Mouse (Mus musculus): ENCODE measurements around the gene Frmd3. TPM values are rescaled to one million over a fixed set of nuclear protein-coding genes. Genes with fewer than 3 reads are reported as not detected.

Gene Frmd3
- not detected in 2 replicates for polyA plus RNA-seq (2012; ENCODE audit: insufficient read depth, low replicate concordance)

DNA sequence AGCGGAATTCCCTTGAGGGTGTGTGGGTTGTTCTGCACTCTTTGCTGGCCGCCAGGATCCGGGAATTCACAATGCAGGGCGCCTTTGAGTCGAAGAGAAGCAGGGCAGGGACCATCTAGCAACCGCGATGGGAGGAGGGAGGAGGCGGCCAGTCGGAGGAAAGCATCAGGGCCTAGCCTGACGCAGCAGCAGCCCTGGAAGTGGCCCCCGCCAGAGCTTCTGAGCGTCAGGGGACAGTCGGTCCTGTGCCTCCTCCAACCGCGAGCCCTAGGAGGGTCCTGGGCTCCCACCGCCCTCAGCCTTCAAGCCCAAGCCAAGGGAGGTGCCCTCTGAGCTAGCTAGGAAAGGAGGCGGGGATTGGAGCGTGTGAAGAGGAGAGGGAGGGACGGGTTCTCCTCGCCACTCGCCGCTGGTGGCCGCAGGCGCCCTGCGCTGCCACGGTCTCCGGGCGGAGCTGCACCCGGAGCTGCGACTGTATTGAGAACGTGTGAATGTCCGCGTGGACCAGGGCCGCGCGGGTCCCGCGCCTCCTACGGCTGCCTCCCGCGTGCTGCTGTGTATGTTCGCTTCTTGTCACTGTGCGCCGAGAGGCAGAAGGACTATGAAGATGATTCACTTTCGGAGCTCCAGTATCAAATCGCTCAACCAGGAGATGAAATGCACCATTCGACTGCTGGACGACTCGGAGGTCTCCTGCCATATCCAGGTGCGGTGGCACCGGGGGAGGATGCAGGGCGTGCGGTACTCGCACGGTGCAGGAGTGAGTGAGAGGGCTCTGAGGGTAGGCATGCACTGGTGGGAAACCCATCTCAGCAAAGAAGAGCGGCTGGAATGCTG lies at the start of gene Frmd3:
Gene Frmd3, plus strand, starts transcription at position 232 of the 837 bp plus-strand sequence.
- TF ChIP-seq FLI1 (IDR thresholded peaks at IDR 0.05; ENCODE audit: low read length): no peak
- TF ChIP-seq GATA1 (IDR thresholded peaks at IDR 0.05; ENCODE audit: borderline replicate concordance, low read length): no peak
- H3K4me1 ChIP-seq: peaks cover 9% of the 10 kb centered on the region
- peaks cover 16% of the 10 kb centered on the region for H3K27me3 ChIP-seq (replicated peaks)
- H3K36me3 ChIP-seq (replicated peaks; ENCODE audit: low read length): no peaks in the 10 kb centered on the region
- H3K4me3 ChIP-seq (replicated peaks): peak within 1 kb of the TSS; percentile 64
- peaks cover 16% of the 10 kb centered on the region for H3K9me3 ChIP-seq

DNA sequence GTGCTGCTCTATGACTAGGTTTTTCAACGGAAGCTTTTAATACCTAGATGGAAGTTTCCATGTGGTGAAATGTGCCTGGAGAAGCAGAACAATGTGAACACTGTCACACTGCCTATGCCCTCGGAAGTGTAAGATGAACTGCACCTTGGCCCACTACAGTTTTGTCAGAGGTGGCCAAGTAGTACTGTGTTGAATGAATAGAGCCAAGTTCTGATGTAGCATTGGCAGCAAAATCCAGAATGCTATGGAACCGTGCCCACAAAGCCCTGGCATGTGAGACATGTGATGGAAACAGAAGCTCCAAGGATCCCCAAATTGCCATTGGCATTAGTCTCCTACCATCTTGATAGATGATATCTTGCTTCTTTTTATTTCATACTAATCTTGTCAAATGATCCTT lies 32.8 kb upstream of the Frmd3 start:
- no peaks in the 10 kb centered on the region for H3K4me1 ChIP-seq
- no peaks in the 10 kb centered on the region for H3K27me3 ChIP-seq (replicated peaks)
- no peak overlapping the region for H3K4me3 ChIP-seq (replicated peaks)
- no peaks in the 10 kb centered on the region for H3K9me3 ChIP-seq
- TF ChIP-seq FLI1 (IDR thresholded peaks at IDR 0.05; ENCODE audit: low read length): no peak
- no peak for TF ChIP-seq GATA1 (IDR thresholded peaks at IDR 0.05; ENCODE audit: borderline replicate concordance, low read length)
- H3K36me3 ChIP-seq (replicated peaks; ENCODE audit: low read length): no peaks in the 10 kb centered on the region

DNA sequence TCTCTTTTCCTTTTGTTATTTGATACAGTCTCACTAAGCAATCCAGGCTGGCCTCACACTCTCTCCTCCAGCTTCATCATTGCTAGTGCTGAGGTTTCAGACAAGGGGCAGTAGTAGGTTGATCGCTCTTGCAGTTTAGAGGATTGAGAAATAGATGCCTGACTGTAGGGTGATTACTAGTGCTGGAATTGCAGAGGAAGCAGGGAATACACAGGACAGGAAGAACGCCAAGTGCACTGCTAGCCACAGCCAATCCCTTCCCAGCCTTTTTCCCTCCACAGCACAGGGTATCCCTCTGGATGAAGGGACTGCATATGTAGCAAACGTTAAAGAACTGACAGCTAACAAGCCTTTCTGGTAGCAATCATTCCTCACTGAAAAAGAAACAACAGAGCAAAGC lies 965 bp upstream of the Frmd3 start:
- H3K36me3 ChIP-seq (replicated peaks; ENCODE audit: low read length): no peaks in the 10 kb centered on the region
- H3K4me1 ChIP-seq: peaks cover 9% of the 10 kb centered on the region
- peaks cover 16% of the 10 kb centered on the region for H3K27me3 ChIP-seq (replicated peaks)
- H3K4me3 ChIP-seq (replicated peaks): no peak overlapping the region
- TF ChIP-seq FLI1 (IDR thresholded peaks at IDR 0.05; ENCODE audit: low read length) (no peak), GATA1 (IDR thresholded peaks at IDR 0.05; ENCODE audit: borderline replicate concordance, low read length) (no peak)
- peaks cover 16% of the 10 kb centered on the region for H3K9me3 ChIP-seq

DNA sequence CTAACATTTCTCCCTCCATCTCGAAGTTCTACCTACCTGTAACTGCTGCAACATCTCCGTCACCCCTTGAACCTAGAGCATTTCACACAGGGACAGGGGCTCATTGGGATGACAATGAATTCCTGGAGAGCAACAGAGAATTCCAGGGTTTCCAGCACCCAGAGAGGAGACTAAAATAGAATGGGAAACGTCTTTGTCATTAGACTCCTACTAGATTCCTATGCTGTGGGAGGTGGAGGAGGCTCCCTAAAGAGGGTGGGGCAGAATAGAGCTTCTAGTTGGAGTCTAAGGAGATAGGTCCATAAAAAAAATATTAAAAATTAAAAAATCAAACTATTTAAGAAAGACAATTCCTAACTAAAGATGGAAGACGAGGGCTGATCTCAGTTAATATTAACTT lies 542 bp upstream of the Frmd3 start:
- H3K27me3 ChIP-seq (replicated peaks): peaks cover 16% of the 10 kb centered on the region
- no peaks in the 10 kb centered on the region for H3K36me3 ChIP-seq (replicated peaks; ENCODE audit: low read length)
- H3K9me3 ChIP-seq: peaks cover 16% of the 10 kb centered on the region
- H3K4me1 ChIP-seq: peaks cover 9% of the 10 kb centered on the region
- H3K4me3 ChIP-seq (replicated peaks): no peak overlapping the region
- TF ChIP-seq FLI1 (IDR thresholded peaks at IDR 0.05; ENCODE audit: low read length): no peak
- TF ChIP-seq GATA1 (IDR thresholded peaks at IDR 0.05; ENCODE audit: borderline replicate concordance, low read length): no peak

DNA sequence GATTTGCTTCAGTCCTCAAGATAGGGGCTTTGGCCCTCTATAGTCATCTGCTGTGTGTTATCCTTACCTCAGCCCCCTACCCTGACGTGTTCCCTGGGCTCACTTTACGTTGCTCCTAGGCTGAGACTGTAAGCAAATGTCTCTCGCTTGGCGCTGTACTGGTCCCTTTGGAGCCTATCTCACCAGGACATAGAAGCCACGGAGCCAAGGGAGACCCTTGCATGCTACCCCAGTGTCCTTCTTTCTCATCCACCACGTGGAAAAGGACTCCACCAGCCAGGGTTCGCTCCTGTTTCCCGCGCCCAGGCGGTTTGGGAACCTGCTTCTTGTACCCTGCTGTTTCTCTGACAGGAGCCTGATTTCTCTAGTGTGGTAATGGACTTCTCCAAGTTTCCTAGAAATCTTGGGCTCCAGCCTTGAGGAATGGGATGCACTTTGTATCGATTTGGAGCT lies 832 bp downstream of the Frmd3 start:
- TF ChIP-seq GATA1 (IDR thresholded peaks at IDR 0.05; ENCODE audit: borderline replicate concordance, low read length): no peak
- no peak for TF ChIP-seq FLI1 (IDR thresholded peaks at IDR 0.05; ENCODE audit: low read length)
- Histone ChIP-seq H3K9me3 (peaks cover 16% of the 10 kb centered on the region), H3K4me1 (peaks cover 9% of the 10 kb centered on the region)

DNA sequence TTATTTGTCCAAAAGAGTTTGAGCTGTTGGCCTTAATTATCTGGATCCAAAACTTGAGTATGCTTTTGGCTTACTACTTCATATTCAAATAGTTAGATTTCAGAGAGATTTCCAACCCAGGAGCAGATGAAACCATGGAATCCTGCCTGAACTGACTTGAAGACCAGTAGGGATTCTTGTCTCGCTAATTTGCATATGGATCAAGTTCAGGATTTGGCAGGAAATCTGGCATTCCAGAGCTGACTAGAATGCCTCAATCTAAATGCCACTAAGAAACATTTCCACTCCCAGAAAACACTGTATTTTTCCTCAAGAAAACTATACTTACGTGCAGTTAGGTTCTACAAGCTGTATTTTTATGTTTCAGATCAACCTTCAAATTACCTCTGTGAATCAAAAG lies 6.8 kb downstream of the Frmd3 start:
- Histone ChIP-seq H3K4me1 (no peaks in the 10 kb centered on the region), H3K27me3 (replicated peaks) (no peaks in the 10 kb centered on the region), H3K9me3 (no peaks in the 10 kb centered on the region), H3K36me3 (replicated peaks; ENCODE audit: low read length) (no peaks in the 10 kb centered on the region), H3K4me3 (replicated peaks) (no peak overlapping the region)
- TF ChIP-seq FLI1 (IDR thresholded peaks at IDR 0.05; ENCODE audit: low read length): no peak
- TF ChIP-seq GATA1 (IDR thresholded peaks at IDR 0.05; ENCODE audit: borderline replicate concordance, low read length): no peak

More for the DNA sequence above, 832 bp downstream of the Frmd3 start:
- H3K36me3 ChIP-seq (replicated peaks; ENCODE audit: low read length): no peaks in the 10 kb centered on the region
- peaks cover 16% of the 10 kb centered on the region for H3K27me3 ChIP-seq (replicated peaks)
- no peak overlapping the region for H3K4me3 ChIP-seq (replicated peaks)

DNA sequence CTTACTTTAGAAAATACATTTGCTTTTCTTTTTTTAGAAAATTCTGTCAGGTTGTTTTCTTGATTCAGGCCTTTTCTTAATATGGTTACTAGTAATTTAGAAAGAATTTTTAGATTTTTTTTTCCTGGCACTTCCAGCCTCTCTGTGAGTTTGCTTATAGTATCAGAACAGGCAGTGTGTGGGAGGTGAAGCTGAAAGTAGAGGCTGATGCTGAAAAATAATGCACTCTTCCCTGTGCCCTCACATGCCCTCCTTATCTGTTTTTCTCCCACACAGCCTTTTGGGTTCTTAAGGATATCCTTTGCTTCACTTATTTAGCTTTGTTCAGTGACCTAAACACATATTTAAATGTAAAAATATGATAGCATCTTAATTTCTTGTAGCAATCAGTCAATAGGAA lies 30.0 kb downstream of the Frmd3 start:
- no peaks in the 10 kb centered on the region for H3K27me3 ChIP-seq (replicated peaks)
- H3K4me1 ChIP-seq: no peaks in the 10 kb centered on the region
- no peak for TF ChIP-seq FLI1 (IDR thresholded peaks at IDR 0.05; ENCODE audit: low read length)
- TF ChIP-seq GATA1 (IDR thresholded peaks at IDR 0.05; ENCODE audit: borderline replicate concordance, low read length): no peak
- no peak overlapping the region for H3K4me3 ChIP-seq (replicated peaks)
- no peaks in the 10 kb centered on the region for H3K36me3 ChIP-seq (replicated peaks; ENCODE audit: low read length)
- H3K9me3 ChIP-seq: peaks cover 5% of the 10 kb centered on the region

DNA sequence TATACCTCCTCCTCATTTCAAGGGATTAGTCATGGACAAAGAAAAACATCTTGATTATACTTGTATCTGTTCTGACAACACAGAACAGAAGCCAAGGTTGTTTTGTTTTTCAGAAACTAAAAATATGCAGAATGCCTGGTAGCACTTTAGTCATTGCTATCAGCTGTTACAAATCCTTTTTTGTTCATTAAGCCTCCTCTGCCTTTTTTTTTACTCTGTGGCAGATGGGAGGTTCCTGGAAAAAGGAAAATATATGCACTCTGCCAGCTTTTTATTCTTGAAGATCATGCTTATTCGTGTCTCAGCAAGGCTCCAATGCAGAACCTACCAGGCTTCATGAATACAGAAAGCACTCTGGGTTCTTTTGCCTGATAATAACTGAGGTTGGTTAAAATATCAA lies 38.5 kb downstream of the Frmd3 start:
- Histone ChIP-seq H3K36me3 (replicated peaks; ENCODE audit: low read length) (no peaks in the 10 kb centered on the region), H3K27me3 (replicated peaks) (no peaks in the 10 kb centered on the region), H3K4me3 (replicated peaks) (no peak overlapping the region), H3K9me3 (no peaks in the 10 kb centered on the region), H3K4me1 (no peaks in the 10 kb centered on the region)
- TF ChIP-seq FLI1 (IDR thresholded peaks at IDR 0.05; ENCODE audit: low read length): no peak
- no peak for TF ChIP-seq GATA1 (IDR thresholded peaks at IDR 0.05; ENCODE audit: borderline replicate concordance, low read length)

DNA sequence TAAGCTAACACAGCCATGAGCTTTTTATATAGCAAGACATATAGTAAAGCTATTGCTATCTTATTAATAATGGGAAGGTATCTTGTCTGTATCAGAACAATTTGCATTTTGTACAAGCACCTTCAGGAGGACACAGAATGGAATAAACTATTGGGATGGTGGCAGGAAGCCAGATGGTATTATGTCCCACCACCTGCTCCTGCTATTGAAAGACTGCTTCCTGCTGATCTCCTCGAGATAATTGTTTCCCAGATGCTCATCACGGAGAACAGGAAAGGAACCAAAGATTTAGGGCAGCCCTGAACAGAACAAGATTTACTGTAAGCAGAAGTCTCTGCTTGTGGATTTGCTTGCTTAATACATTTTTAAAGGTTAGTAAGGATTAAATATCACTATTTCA lies 63.5 kb downstream of the Frmd3 start:
- no peak overlapping the region for H3K4me3 ChIP-seq (replicated peaks)
- H3K4me1 ChIP-seq: no peaks in the 10 kb centered on the region
- TF ChIP-seq GATA1 (IDR thresholded peaks at IDR 0.05; ENCODE audit: borderline replicate concordance, low read length) (no peak), FLI1 (IDR thresholded peaks at IDR 0.05; ENCODE audit: low read length) (no peak)
- no peaks in the 10 kb centered on the region for H3K9me3 ChIP-seq
- H3K27me3 ChIP-seq (replicated peaks): no peaks in the 10 kb centered on the region
- H3K36me3 ChIP-seq (replicated peaks; ENCODE audit: low read length): no peaks in the 10 kb centered on the region

DNA sequence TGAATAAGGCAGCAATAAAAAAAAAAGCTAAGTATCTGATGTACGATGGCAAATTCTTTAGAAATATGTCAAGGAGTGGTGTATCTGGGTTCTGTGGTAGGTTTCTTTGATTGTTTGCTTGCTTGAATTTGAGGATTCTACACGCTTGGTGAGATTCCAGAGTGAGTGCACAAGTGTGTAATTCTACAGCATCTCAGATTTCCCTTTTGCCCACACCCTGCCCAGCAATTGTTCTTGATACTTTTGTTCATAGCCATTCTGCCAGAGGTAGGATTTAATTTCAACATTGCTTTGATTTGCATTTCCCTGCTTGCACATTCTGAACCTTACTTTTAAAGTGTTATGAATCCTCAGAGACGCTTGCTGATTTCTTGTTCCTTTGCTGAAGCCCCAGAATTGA lies 97.6 kb downstream of the Frmd3 start:
- Histone ChIP-seq H3K4me3 (replicated peaks) (no peak overlapping the region), H3K36me3 (replicated peaks; ENCODE audit: low read length) (no peaks in the 10 kb centered on the region), H3K4me1 (no peaks in the 10 kb centered on the region), H3K9me3 (no peaks in the 10 kb centered on the region), H3K27me3 (replicated peaks) (no peaks in the 10 kb centered on the region)
- TF ChIP-seq GATA1 (IDR thresholded peaks at IDR 0.05; ENCODE audit: borderline replicate concordance, low read length) (no peak), FLI1 (IDR thresholded peaks at IDR 0.05; ENCODE audit: low read length) (no peak)
